Mouse (Mus musculus) forebrain, embryonic 14.5 days (tissue): ENCODE measurements at regions not wholly inside any gene's neighbourhood (a gene's known extent, or its start where the extent isn't known, plus 50 kb on each side); places are given as distances from the start of the nearest gene placed in this dataset.

Source experiments
- ATAC-seq: fragments of 200-750 bp; cut with Nextera tagmentation; 2 replicates; pipeline ENCODE4 v1.8.0; 2017; ENCODE audit warnings: mild to moderate bottlenecking, moderate library complexity
- DNase-seq: peaks from one replicate; pipeline ENCODE4 v3.0.0-alpha.2; 2015; ENCODE audit warnings: low spot score
- H3K27ac ChIP-seq: fragments of 300-500 bp; sonication (generic); 2 replicates; pipeline ENCODE4 v1.5.1; 2014; ENCODE audit warnings: low read depth, mild to moderate bottlenecking, control low read depth, low read length, moderate library complexity
- H3K27me3 ChIP-seq: fragments of 300-500 bp; sonication (generic); replicated peaks from 2 replicates; pipeline ENCODE4 v1.6.1; 2014; ENCODE audit warnings: low read length, control low read depth, mixed read lengths; ENCODE audit not compliant: control insufficient read depth, insufficient read depth
- H3K36me3 ChIP-seq: fragments of 300-500 bp; sonication (generic); 2 replicates; pipeline ENCODE4 v1.6.1; 2014; ENCODE audit warnings: low read length, control low read depth; ENCODE audit not compliant: control insufficient read depth, insufficient read depth
- H3K4me1 ChIP-seq: fragments of 300-500 bp; sonication (generic); 2 replicates; pipeline ENCODE4 v1.6.1; 2014; ENCODE audit warnings: antibody characterized with exemption, low read length, control low read depth; ENCODE audit not compliant: control insufficient read depth, insufficient read depth
- H3K4me2 ChIP-seq: fragments of 300-500 bp; sonication (generic); 2 replicates; pipeline ENCODE4 v1.6.1; 2014; ENCODE audit warnings: mild to moderate bottlenecking, control low read depth, low read length
- H3K4me3 ChIP-seq: fragments of 300-500 bp; sonication (generic); 2 replicates; pipeline ENCODE4 v1.5.1; 2014; ENCODE audit warnings: low read depth, low read length, control low read depth
- H3K9ac ChIP-seq: fragments of 300-500 bp; sonication (generic); 2 replicates; pipeline ENCODE4 v1.6.1; 2014; ENCODE audit warnings: mild to moderate bottlenecking, low read length, control low read depth, moderate library complexity
- H3K9me3 ChIP-seq: fragments of 300-500 bp; sonication (generic); replicated peaks from 2 replicates; pipeline ENCODE4 v1.6.1; 2016; ENCODE audit warnings: low read length, control low read depth, mixed read lengths; ENCODE audit not compliant: control insufficient read depth
- WGBS: fragments of 180-500 bp; shearing (Covaris S2); extraction: QIAGEN DNeasy Blood & Tissue Kit; methylation state at CpG from one replicate; pipeline ENCODE4 v1.1.7; 2014; 5-methylcytosine and 5-hydroxymethylcytosine counted together

DNA sequence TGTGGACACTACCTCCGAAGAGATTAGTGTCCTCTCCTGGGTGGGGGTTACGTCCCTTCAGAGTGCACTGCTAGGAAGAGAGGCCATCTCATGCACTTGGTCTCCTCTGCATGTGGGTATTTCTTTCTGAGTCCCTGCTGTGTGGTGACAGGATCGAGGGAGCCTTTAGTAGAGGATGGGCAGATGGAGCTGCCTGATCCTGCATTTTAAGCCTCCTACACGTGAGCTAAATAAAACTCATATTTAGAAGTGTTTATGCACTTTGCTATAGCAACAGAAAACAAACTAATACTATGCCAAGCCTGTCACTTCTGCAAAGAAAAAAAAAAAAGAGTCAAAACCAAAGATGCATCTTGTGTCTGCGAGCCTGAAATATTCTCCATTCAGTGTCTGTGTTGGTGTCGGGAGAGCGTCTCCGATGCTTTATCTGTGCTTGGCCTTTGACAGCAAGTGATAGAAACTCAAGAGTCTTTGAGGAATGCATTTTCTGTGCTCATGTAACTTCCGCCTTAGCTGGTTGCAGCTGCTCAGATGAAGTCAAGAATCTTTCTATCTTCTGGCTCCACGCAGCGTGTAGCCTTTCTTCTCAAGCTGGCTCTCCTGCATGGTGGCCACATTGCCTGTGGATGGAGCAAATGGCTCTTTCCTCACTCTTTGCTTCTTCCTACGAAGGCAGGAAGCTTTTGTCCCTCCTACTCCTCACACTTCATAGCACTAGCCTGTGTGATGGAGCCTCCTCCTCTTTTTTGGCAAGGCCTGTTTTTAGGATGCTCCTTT, 134.8 kb downstream of the Ppp4r2 start:
- peak; percentile 33 for DNase-seq
- peak; percentile 26; the same call in 1 of the 2 replicates for ATAC-seq

DNA sequence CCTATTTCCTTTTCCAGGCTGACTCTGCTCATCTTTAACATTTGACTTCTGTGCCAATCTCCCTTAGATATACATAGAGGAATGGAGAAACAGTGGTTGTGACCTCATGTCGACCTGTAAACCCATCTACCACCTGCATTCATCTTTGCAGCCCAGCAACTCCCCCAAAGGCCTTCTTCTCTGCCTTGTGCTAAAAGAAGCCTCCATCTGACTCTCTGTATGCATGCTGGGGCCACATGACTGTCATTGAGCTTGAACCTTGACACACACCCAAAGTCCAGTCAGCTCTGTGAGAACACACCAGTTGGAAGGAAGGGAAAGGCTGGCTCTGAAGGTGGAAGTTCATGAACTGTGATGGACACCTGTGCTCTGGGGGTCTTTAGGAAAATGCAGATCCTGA, 135.5 kb downstream of the Ppp4r2 start:
- no peak for DNase-seq
- WGBS: 65% methylated on average over 1 of the region's 1 CpGs
- no peak for ATAC-seq
- no peak overlapping the region for H3K9ac ChIP-seq
- no peak overlapping the region for H3K27ac ChIP-seq
- no peaks in the 10 kb centered on the region for H3K9me3 ChIP-seq
- H3K4me2 ChIP-seq: no peak overlapping the region
- H3K27me3 ChIP-seq: no peaks in the 10 kb centered on the region
- no peak overlapping the region for H3K4me3 ChIP-seq
- no peaks in the 10 kb centered on the region for H3K36me3 ChIP-seq
- H3K4me1 ChIP-seq: no peaks in the 10 kb centered on the region; the same call in 1 of the 2 replicates

More for the DNA sequence above, 134.8 kb downstream of the Ppp4r2 start:
- no peak overlapping the region for H3K4me3 ChIP-seq
- no peak overlapping the region for H3K4me2 ChIP-seq
- H3K27me3 ChIP-seq: no peaks in the 10 kb centered on the region
- H3K27ac ChIP-seq: no peak overlapping the region
- no peaks in the 10 kb centered on the region for H3K36me3 ChIP-seq
- H3K9me3 ChIP-seq: no peaks in the 10 kb centered on the region
- no peaks in the 10 kb centered on the region; the same call in 1 of the 2 replicates for H3K4me1 ChIP-seq
- H3K9ac ChIP-seq: no peak overlapping the region
- WGBS: 85% methylated on average over 12 of the region's 12 CpGs

DNA sequence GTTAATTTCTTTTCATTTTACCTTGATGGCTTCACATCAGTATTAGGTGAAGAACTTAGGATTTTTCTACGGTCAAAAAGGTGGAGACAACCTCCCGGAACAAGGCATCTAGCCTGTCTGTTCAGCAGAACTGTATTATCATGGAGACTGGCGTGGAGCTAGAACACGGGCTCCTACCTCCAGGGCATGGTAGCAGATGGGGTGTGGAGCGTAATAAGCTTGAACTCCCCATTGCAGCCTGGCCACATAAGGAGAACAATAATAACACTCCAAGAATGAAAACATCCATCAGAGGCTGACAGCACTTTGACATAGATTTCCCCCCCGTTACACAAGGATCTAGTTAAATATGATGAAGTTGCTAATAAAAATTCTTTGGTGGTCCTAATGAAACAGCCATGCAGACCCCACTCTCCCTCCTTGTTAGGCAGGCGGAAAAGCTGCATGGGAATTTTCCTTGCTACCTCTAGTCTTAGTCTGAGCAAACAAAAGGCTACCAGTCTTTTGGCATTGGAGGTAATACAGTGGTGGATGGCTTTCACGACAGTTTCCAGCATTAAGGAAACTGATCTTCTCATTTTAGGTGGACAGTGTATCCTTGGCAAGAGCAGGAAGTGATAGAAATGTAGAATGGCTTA, 137.5 kb downstream of the Ppp4r2 start:
- no peaks in the 10 kb centered on the region for H3K27me3 ChIP-seq
- ATAC-seq: no peak
- H3K4me1 ChIP-seq: no peaks in the 10 kb centered on the region; the same call in 1 of the 2 replicates
- no peak for DNase-seq
- no peak overlapping the region for H3K9ac ChIP-seq
- no peak overlapping the region for H3K4me2 ChIP-seq
- no peak overlapping the region for H3K27ac ChIP-seq
- no peak overlapping the region for H3K4me3 ChIP-seq
- H3K9me3 ChIP-seq: no peaks in the 10 kb centered on the region
- H3K36me3 ChIP-seq: no peaks in the 10 kb centered on the region
- 57% methylated on average over 8 of the region's 8 CpGs for WGBS

DNA sequence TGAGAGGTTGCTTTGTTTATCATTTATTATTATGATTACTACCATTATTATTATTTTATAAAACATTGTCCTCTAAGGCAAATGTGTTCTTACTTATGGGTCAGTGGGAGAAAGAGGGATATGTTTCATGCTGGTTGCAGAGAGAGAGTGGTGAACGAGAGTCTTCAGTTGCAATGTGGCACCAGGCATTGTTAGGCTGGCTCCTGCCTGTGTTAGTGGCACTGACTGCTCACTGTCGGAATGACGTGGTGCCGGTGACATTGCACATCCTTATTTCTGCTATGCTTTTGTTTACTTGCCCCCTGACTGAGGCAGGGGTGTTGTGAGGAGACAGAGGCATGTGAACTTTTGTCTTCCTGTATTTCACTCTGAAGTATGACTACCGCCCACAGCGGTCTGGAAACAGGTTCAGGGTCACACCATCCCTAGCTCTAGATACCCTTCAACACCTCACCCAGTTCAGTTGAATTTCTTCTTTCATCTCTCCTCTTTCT, 138.1 kb downstream of the Ppp4r2 start:
- H3K27ac ChIP-seq: no peak overlapping the region
- WGBS: 67% methylated on average over 6 of the region's 6 CpGs
- H3K4me2 ChIP-seq: no peak overlapping the region
- no peak overlapping the region for H3K4me3 ChIP-seq
- ATAC-seq (no peak), DNase-seq (no peak)
- no peak overlapping the region for H3K9ac ChIP-seq
- H3K9me3 ChIP-seq: no peaks in the 10 kb centered on the region
- H3K4me1 ChIP-seq: peaks cover 3% of the 10 kb centered on the region; the same call in 1 of the 2 replicates
- no peaks in the 10 kb centered on the region for H3K27me3 ChIP-seq
- H3K36me3 ChIP-seq: no peaks in the 10 kb centered on the region

DNA sequence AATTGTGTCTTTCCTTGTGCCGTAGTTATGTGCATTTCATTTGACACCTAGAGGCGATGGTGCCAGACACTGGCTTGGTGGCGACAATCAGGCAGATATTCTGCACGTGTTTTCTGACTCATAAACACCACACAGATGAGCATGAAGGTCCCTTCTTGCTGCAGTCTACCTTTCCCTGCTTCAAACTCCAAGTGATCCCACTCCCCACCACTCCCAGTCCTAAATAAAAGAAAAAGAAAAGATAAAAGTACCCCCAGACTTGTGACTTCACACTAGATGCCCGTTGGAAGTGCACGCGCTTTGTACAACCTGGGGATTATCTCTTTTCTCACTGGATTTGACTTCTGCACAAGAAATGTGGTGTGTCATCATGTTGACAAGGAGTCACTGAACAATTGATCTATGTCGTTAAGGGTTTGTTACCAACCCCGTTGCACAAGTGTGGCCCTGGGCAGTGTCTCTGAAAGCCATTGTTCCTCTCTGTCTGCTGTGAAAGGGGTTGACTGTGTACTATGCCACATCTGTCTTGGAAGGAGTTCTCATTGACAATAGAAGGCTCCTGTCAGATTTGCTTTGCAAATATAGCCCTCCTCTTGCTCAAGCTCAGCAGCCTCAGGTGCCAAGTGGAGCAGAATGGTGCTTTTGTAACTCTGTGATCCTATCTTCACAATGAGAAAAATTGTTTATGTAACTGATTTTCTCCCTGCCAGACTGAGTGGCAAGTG, 140.1 kb downstream of the Ppp4r2 start:
- no peak for ATAC-seq
- H3K27me3 ChIP-seq: no peaks in the 10 kb centered on the region
- H3K4me1 ChIP-seq: peaks cover 7% of the 10 kb centered on the region; the same call in 1 of the 2 replicates
- DNase-seq: no peak
- H3K9me3 ChIP-seq: no peaks in the 10 kb centered on the region
- H3K4me2 ChIP-seq: no peak overlapping the region
- H3K9ac ChIP-seq: no peak overlapping the region
- H3K27ac ChIP-seq: no peak overlapping the region
- 74% methylated on average over 9 of the region's 9 CpGs for WGBS
- H3K36me3 ChIP-seq: no peaks in the 10 kb centered on the region
- no peak overlapping the region for H3K4me3 ChIP-seq

DNA sequence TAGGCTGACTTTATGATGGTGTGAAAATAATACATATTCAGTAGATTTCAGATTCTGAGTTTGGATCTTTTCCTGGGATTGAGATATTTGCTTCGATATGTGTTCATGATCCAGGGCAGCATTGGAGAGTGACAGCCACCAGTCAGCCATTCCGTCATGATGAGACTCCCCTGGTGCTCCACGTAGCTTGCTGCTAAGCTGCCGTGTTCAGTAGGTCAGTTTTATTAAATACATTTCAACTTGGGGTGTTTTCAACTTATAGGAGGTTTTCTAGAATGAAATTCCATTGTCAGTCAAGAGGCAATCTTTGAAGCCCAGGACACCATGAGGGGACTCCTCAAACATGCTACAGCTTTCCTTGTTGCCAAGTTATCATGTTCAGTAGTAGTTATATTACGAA, 141.3 kb downstream of the Ppp4r2 start:
- DNase-seq (no peak), ATAC-seq (no peak)
- no peaks in the 10 kb centered on the region for H3K27me3 ChIP-seq
- no peaks in the 10 kb centered on the region for H3K36me3 ChIP-seq
- H3K4me1 ChIP-seq: peaks cover 7% of the 10 kb centered on the region; the same call in 1 of the 2 replicates
- WGBS: 94% methylated on average over 5 of the region's 5 CpGs
- no peak overlapping the region for H3K9ac ChIP-seq
- no peak overlapping the region for H3K27ac ChIP-seq
- H3K4me2 ChIP-seq: no peak overlapping the region
- H3K9me3 ChIP-seq: no peaks in the 10 kb centered on the region
- H3K4me3 ChIP-seq: no peak overlapping the region

DNA sequence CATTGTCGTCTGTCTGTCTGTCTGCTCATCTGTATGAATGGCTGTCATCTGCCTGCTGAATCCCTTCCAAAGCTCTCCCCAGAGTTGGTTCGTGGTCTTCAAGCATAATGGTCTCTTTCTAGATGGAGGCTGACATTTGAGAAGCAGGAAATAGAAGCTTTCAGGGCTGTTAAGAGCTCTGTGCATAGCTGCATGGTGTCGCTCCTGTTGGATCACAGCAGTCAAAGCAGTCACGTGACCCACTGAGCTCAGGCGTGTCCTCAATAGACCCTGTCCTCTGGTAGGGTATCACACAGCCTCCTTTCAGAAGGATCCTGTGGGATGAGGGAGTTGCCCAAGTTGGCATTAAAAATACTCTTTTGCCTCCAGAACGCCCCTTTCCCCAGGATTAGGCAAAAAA, 142.4 kb downstream of the Ppp4r2 start:
- Histone ChIP-seq H3K27me3 (no peaks in the 10 kb centered on the region), H3K36me3 (no peaks in the 10 kb centered on the region), H3K4me1 (peaks cover 7% of the 10 kb centered on the region; the same call in 1 of the 2 replicates), H3K9me3 (no peaks in the 10 kb centered on the region), H3K9ac (no peak overlapping the region), H3K4me3 (no peak overlapping the region), H3K4me2 (no peak overlapping the region), H3K27ac (no peak overlapping the region)
- ATAC-seq (no peak), DNase-seq (no peak)
- 62% methylated on average over 6 of the region's 6 CpGs for WGBS

DNA sequence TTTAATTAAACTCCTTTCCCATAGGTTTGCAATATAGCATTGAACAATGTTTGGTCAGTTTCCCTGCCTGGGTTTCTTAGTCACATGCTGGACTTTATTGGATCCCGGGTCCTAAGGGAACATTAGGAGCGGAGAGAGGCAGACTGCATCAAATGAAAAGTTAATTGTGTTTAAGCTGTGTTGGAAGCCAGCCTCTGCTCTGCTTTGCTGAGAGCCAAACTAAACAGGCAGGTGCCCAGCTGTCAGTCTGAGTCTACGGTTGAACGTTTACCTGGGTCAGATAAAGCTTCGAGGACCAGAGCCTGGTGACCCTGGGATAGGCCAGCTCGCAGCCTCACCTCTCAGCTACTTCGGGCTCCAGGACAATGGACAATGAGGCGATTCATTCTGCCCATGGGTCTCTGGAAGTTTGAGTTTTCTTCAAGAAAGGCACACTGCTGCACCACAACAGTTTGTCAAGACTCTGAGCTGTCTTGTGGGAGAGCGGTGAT, 143.8 kb downstream of the Ppp4r2 start:
- WGBS: 36% methylated on average over 9 of the region's 9 CpGs
- no peak overlapping the region for H3K27ac ChIP-seq
- no peak overlapping the region for H3K4me3 ChIP-seq
- no peak overlapping the region for H3K9ac ChIP-seq
- ATAC-seq: 0 out of 2 replicates have a peak, but pooled peaks have one; percentile 20
- 0 out of 2 replicates have a peak, but pooled peaks cover 7% of the 10 kb centered on the region for H3K4me1 ChIP-seq
- no peak overlapping the region for H3K4me2 ChIP-seq
- peak; percentile 32 for DNase-seq
- H3K9me3 ChIP-seq: no peaks in the 10 kb centered on the region
- no peaks in the 10 kb centered on the region for H3K36me3 ChIP-seq
- no peaks in the 10 kb centered on the region for H3K27me3 ChIP-seq
